Mouse (Mus musculus) monocyte, adult 59 days (primary cell): ENCODE results near the gene Nemf. TPM values are rescaled to one million over a fixed set of nuclear protein-coding genes. Genes with fewer than 3 reads are reported as not detected.

Source experiments
- total RNA-seq, 2 experiments: library from RNA; stranded (reverse); gene quantifications; one replicate each; pipeline ENCODE4 v1.2.4; 2023

Nemf gene
- 10 to 100 TPM; 58.9 to 67.5 TPM for total RNA-seq

GRCm38 (mm10) chr12:69356546-69357299, at the start of gene Nemf:
Nemf (minus strand) TSS chr12:69357165.

GRCm38 (mm10) chr12:69371854-69372671, 15.1 kb upstream of the Nemf start, which contains the start of the genes Arf6 and Gm9887:
Arf6 (plus strand) TSS chr12:69372150.
Gm9887 (minus strand) TSS chr12:69372458.

GRCm38 (mm10) chr12:69296511-69297410, 60.2 kb downstream of the Nemf start, which contains the start of gene Klhdc2:
Klhdc2 (plus strand) TSS chr12:69296681.

Other genes starting within 250 kb of the Nemf start
- 1,000 to 10,000 TPM; 2,811 to 3,619 TPM for gene Rps29, start 198.0 kb downstream of the Nemf start, total RNA-seq
- gene Lrr1, start 188.4 kb downstream of the Nemf start, total RNA-seq, result not detected
- 100 to 1,000 TPM; 460 to 521 TPM for gene Rpl36al, start 173.1 kb downstream of the Nemf start, total RNA-seq
- gene Mgat2, start 173.0 kb downstream of the Nemf start, total RNA-seq, result 10 to 100 TPM; 54.5 to 55.0 TPM
- 1 to 10 TPM; 3.2 to 6.0 TPM for gene Gm49383, start 160.1 kb downstream of the Nemf start, total RNA-seq
- under 1 TPM; 0.73 to 0.76 TPM for gene Dnaaf2, start 158.7 kb downstream of the Nemf start, total RNA-seq
- gene Gm49384, start 152.9 kb downstream of the Nemf start, total RNA-seq, result 1 to 10 TPM; 3.6 to 3.9 TPM
- 1 to 10 TPM; 2.7 to 4.6 TPM for gene Pole2, start 129.0 kb downstream of the Nemf start, total RNA-seq
- 1 to 10 TPM; 2.9 to 4.9 TPM for gene Klhdc1, start 116.0 kb downstream of the Nemf start, total RNA-seq
- gene Klhdc2, start 60.5 kb downstream of the Nemf start, total RNA-seq, result 10 to 100 TPM; 20.8 to 22.3 TPM
- 100 to 1,000 TPM; 220 to 221 TPM for gene Arf6, start 15.0 kb upstream of the Nemf start, total RNA-seq
- gene Gm9887, start 15.3 kb upstream of the Nemf start, total RNA-seq, result 1 to 10 TPM; 2.9 to 3.4 TPM
- gene Vcpkmt, start 225.9 kb upstream of the Nemf start, total RNA-seq, result 10 to 100 TPM in 1 of 2 experiments, 1 to 10 TPM in 1; 6.7 to 11.4 TPM